Mouse (Mus musculus) kidney, embryonic 15.5 days (tissue): ENCODE measurements around the gene Ykt6. TPM values are rescaled to one million over a fixed set of nuclear protein-coding genes. Genes with fewer than 3 reads are reported as not detected.
"Not testable (repeated sequence)": the region's sequence is repeated elsewhere in the genome, so short reads cannot be mapped to it uniquely, and the experiment has no call there.

Experiments
- ATAC-seq: fragments of 200-750 bp; cut with Nextera tagmentation; replicated peaks from 2 replicates; pipeline ENCODE4 v1.8.0; 2017; ENCODE audit warnings: moderate TSS enrichment; ENCODE audit not compliant: low FRiP score
- H3K27ac ChIP-seq: fragments of 300-500 bp; sonication (generic); 2 replicates; pipeline ENCODE4 v1.5.1; 2015; ENCODE audit warnings: mild to moderate bottlenecking, inconsistent platforms
- H3K27me3 ChIP-seq: fragments of 300-500 bp; sonication (generic); 2 replicates; pipeline ENCODE4 v1.6.1; 2015; ENCODE audit warnings: inconsistent platforms
- H3K36me3 ChIP-seq: fragments of 300-500 bp; sonication (generic); 2 replicates; pipeline ENCODE4 v1.6.1; 2015; ENCODE audit warnings: inconsistent platforms
- H3K4me1 ChIP-seq: fragments of 300-500 bp; sonication (generic); 2 replicates; pipeline ENCODE4 v1.6.1; 2015; ENCODE audit warnings: inconsistent platforms
- H3K4me2 ChIP-seq: fragments of 300-500 bp; sonication (generic); 2 replicates; pipeline ENCODE4 v1.6.1; 2015; ENCODE audit warnings: moderate library complexity, mild to moderate bottlenecking, inconsistent platforms
- H3K4me3 ChIP-seq: fragments of 300-500 bp; sonication (generic); replicated peaks from 2 replicates; pipeline ENCODE4 v1.5.1; 2015; ENCODE audit warnings: mild to moderate bottlenecking, inconsistent platforms
- H3K9ac ChIP-seq: fragments of 300-500 bp; sonication (generic); 2 replicates; pipeline ENCODE4 v1.6.1; 2015; ENCODE audit warnings: mild to moderate bottlenecking, inconsistent platforms
- H3K9me3 ChIP-seq: fragments of 300-500 bp; sonication (generic); replicated peaks from 2 replicates; pipeline ENCODE4 v1.6.1; 2016; ENCODE audit warnings: inconsistent platforms
- WGBS: fragments of 180-500 bp; shearing (Covaris S2); methylation state at CpG from one replicate; pipeline ENCODE4 v1.1.7; 2015; ENCODE audit warnings: mixed read lengths; 5-methylcytosine and 5-hydroxymethylcytosine counted together
- polyA plus RNA-seq: library from polyadenylated mRNA; unstranded; fragments of >200 nt; fragmentation: Nextera tagmentation; extraction: Ambion mirVana; gene quantifications from 2 replicates; pipeline ENCODE4 v1.2.1, GENCODE M21; 2015

The Ykt6 gene
- polyA plus RNA-seq, 1 experiment from 2014 or later, result 52.9 TPM

DNA sequence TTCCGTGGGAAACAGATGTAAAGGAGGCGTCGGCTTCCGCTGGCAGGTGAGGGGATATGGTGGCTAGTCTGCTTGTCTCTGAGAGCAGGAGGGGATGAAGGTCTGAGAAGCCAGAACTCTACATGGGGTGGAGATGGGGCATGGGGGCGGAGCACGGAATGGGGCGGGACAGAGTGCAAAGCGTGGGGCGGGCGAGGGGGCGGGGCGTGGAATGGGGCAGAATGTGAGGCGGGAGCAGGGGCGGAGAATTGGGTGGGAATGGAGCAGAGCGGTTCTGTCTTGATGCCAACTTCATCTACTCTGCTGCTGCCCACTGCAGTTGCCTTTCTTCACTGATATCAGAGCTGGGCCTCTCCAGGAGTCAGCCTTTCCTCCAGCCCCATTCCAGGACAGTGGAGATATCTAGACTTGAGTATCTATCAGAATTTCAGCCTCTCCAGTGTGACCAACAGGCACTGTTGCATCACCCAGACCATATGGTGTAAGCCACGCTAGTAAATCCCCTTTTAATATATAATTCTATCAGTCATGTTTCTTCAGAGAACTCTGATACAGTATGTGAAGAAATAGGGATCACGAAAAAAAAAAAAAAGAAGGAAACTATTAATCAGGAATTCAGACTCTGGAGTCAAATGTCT lies 35.1 kb upstream of the Ykt6 start:
- ATAC-seq, result peak; percentile 49; the same call in 1 of the 2 replicates
- Histone ChIP-seq H3K36me3 (no peaks in the 10 kb centered on the region), H3K9me3 (no peaks in the 10 kb centered on the region), H3K4me2 (0 out of 2 replicates have a peak overlapping the region, but pooled peaks have one; percentile 23), H3K4me3 (no peak overlapping the region), H3K27me3 (no peaks in the 10 kb centered on the region), H3K9ac (no peak overlapping the region), H3K27ac (no peak overlapping the region), H3K4me1 (0 out of 2 replicates have a peak, but pooled peaks cover 5% of the 10 kb centered on the region)
- 29% methylated on average over 17 of the region's 17 CpGs for WGBS

DNA sequence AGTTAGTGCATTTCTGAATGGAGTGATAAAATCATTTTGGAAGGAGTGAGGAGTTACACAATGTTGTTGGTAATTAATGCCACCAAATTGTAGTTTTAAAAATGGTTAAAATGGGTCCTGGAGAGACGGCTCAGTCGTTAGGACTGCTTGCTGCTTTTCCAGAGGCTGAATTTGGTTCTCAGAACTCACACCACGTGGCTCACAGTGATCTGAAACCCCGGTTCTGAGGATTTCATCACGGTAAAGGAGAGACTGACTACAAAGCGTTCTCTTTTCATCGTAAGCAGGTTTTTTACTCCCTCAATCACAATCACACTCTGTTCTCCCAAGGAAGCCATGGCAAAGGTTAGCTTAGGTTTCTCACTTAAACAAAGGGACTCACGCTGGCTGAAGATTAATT lies 30.8 kb upstream of the Ykt6 start:
- H3K4me3 ChIP-seq, result no peak overlapping the region
- no peak overlapping the region for H3K27ac ChIP-seq
- 0 out of 2 replicates have a peak, but pooled peaks cover 5% of the 10 kb centered on the region for H3K4me1 ChIP-seq
- H3K9me3 ChIP-seq, result no peaks in the 10 kb centered on the region
- 65% methylated on average over 8 of the region's 8 CpGs for WGBS
- no peaks in the 10 kb centered on the region for H3K27me3 ChIP-seq
- no peak overlapping the region for H3K9ac ChIP-seq
- no peak overlapping the region for H3K4me2 ChIP-seq
- no peak for ATAC-seq
- no peaks in the 10 kb centered on the region for H3K36me3 ChIP-seq

DNA sequence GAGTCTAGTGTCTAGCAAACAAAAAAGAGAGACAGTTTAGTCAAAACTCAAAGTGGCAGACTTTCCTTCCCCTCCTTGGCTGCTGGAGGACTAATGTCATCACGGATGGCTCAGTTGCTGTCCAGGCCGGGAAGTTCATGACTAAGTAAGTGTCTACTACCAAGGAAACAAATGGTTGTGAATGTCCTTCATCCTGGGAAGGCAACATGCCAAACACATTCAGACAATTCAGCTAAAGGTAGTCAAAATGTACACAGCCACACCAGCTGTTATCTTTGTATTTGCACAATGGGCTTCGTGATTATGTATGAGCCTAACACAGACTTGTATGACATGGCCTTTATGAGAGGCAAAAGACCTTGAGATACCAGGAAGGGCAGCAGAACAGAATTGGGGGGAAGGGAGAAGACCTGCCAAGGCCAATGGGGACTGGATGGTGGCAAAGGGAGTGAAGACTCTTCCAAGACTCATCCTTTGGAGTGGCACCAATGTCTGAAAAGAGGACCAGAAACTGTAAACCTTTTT lies 28.7 kb upstream of the Ykt6 start:
- H3K9ac ChIP-seq, result no peak overlapping the region
- H3K36me3 ChIP-seq, result no peaks in the 10 kb centered on the region
- ATAC-seq, result no peak
- no peaks in the 10 kb centered on the region for H3K9me3 ChIP-seq
- no peaks in the 10 kb centered on the region for H3K4me1 ChIP-seq
- 81% methylated on average over 3 of the region's 3 CpGs for WGBS
- no peaks in the 10 kb centered on the region for H3K27me3 ChIP-seq
- no peak overlapping the region for H3K4me2 ChIP-seq
- no peak overlapping the region for H3K27ac ChIP-seq
- no peak overlapping the region for H3K4me3 ChIP-seq

DNA sequence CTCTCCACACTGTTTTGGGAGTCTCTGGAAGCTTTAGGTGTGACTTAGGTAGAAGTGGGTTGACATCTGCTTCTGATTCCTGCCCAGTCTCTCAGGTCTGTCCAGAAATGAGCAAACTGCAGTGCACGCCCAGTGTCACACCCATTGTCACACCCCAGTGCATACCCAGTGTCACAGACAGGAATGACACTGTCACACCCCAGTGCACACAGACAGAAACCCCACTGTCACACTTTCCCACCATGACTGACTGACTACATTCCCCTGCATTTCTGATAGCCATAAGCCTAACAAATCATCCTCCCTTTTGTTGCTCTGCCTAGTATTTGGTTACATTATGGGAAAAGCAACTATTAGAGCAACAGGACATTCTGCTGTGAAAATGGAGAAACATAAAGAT lies 24.9 kb upstream of the Ykt6 start:
- WGBS, result 42% methylated on average over 1 of the region's 1 CpGs
- Histone ChIP-seq H3K9me3 (peaks cover 6% of the 10 kb centered on the region; the same call in 1 of the 2 replicates), H3K27ac (no peak overlapping the region), H3K36me3 (no peaks in the 10 kb centered on the region), H3K4me3 (no peak overlapping the region), H3K27me3 (no peaks in the 10 kb centered on the region), H3K4me1 (no peaks in the 10 kb centered on the region), H3K9ac (no peak overlapping the region), H3K4me2 (no peak overlapping the region)
- no peak for ATAC-seq

DNA sequence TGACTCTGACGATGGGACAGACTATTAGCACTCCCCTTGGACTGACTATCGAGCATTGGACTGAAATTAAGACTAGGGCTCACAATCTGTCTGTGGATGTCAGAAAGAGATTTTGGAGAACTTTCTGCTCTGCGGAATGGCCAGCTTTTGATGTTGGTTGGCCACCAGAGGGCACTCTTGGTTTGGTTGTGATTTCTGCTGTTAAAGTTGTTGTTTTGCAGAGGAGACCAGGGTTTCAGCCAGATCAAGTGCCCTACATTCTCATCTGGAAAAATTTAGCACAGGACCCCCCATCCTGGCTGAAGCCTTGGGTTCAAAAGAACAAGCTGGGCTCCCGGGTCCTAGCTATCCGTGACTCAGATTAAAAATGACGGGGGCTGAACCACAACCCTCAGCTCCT lies 23.5 kb upstream of the Ykt6 start:
- H3K9me3 ChIP-seq, H3K4me3 ChIP-seq, H3K36me3 ChIP-seq, H3K27me3 ChIP-seq, H3K9ac ChIP-seq, H3K4me2 ChIP-seq, ATAC-seq, H3K4me1 ChIP-seq, H3K27ac ChIP-seq: not testable (repeated sequence)
- WGBS, result 91% methylated on average over 6 of the region's 6 CpGs

DNA sequence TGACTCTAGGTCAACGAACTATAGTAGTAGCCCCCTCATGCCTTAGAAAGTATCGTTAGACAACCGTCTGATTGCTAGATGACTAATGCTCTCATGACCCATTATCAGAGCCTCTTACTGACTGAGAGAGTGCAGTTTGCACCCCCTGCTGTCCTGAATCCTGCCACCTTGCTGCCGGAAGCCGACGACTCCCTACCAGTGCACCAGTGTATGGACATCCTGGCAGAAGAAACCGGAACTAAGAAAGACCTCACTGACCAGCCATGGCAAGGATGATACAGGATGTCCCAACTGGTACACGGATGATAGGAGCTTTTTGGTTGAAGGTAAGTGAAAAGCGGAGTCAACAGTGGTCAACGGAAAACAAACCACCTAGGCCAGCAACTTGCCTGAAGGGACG lies 21.0 kb upstream of the Ykt6 start:
- not testable (repeated sequence) for H3K9me3 ChIP-seq, H3K27ac ChIP-seq, H3K9ac ChIP-seq, H3K4me2 ChIP-seq, H3K36me3 ChIP-seq, H3K4me3 ChIP-seq, H3K27me3 ChIP-seq, ATAC-seq, H3K4me1 ChIP-seq
- WGBS, result 95% methylated on average over 11 of the region's 11 CpGs

DNA sequence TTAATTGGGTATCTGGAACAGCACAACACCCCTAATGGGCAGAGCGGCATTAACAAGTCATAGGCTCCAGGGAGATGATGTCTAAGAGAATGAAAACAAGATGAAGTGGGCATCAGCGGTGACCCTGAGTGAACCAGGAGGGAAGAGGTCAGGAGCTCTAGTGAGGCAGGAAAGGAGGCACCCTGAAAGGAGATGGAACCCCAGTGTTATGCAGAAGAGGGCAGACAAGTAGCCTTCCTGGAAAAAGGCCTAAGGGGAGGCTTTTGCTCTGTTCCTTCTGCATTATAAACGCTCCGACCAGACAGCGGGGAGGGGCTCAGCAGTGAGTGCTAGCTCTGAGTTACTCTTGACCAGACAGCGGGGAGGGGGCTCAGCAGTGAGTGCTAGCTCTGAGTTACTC lies 12.5 kb upstream of the Ykt6 start:
- Histone ChIP-seq H3K27me3 (no peaks in the 10 kb centered on the region), H3K36me3 (no peaks in the 10 kb centered on the region), H3K9me3 (no peaks in the 10 kb centered on the region), H3K4me3 (no peak overlapping the region), H3K4me2 (no peak overlapping the region), H3K4me1 (0 out of 2 replicates have a peak, but pooled peaks cover 2% of the 10 kb centered on the region), H3K9ac (no peak overlapping the region), H3K27ac (no peak overlapping the region)
- ATAC-seq, result no peak
- 74% methylated on average over 6 of the region's 6 CpGs for WGBS

DNA sequence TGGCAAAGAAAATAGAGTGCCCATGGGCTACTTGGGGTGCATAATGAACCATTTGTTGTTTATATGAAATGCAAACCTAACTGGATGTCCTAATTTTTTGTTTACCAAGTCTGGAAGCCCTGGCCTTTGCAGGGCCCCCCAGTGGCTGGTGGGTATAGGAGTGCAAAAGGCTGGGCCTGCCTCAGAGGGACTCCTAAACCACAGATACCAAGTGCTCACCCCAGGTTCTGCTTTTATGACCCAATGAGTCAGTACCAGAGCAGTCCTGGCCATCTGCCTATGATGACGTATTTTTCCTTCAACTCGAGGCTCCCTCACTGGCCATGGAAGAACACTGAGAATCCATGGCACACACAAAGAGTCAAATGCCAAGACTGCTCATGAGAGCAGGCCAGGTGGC lies 10.4 kb upstream of the Ykt6 start:
- Histone ChIP-seq H3K9me3 (no peaks in the 10 kb centered on the region), H3K27ac (no peak overlapping the region), H3K4me1 (peaks cover 22% of the 10 kb centered on the region), H3K4me3 (no peak overlapping the region), H3K4me2 (no peak overlapping the region), H3K9ac (no peak overlapping the region), H3K36me3 (no peaks in the 10 kb centered on the region), H3K27me3 (no peaks in the 10 kb centered on the region)
- 77% methylated on average over 2 of the region's 2 CpGs for WGBS
- ATAC-seq, result no peak

DNA sequence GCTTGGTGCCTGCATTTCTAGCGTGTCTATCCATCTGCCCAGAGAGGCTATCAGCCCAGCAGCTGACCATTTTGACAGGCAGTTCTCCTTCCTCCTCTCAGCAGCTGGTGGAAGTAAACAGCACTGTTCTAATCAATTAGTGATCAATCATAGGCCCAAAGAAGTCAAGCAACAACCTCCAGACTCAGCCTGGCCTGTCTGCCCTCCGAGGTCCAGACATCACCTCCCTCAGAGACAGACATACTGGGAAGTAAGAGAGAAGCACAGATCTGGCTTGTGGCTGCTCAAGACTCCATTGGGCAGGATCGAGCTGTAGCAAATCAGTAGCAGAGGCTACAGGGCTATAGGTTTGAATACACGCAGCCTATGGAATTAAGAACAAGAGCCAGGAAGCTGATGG lies 7.7 kb upstream of the Ykt6 start:
- WGBS, result 54% methylated on average over 4 of the region's 4 CpGs
- H3K4me3 ChIP-seq, result no peak overlapping the region
- no peaks in the 10 kb centered on the region for H3K9me3 ChIP-seq
- H3K36me3 ChIP-seq, result no peaks in the 10 kb centered on the region
- peaks cover 29% of the 10 kb centered on the region for H3K4me1 ChIP-seq
- no peak for ATAC-seq
- H3K9ac ChIP-seq, result no peak overlapping the region
- H3K4me2 ChIP-seq, result no peak overlapping the region
- H3K27ac ChIP-seq, result no peak overlapping the region
- no peaks in the 10 kb centered on the region for H3K27me3 ChIP-seq

DNA sequence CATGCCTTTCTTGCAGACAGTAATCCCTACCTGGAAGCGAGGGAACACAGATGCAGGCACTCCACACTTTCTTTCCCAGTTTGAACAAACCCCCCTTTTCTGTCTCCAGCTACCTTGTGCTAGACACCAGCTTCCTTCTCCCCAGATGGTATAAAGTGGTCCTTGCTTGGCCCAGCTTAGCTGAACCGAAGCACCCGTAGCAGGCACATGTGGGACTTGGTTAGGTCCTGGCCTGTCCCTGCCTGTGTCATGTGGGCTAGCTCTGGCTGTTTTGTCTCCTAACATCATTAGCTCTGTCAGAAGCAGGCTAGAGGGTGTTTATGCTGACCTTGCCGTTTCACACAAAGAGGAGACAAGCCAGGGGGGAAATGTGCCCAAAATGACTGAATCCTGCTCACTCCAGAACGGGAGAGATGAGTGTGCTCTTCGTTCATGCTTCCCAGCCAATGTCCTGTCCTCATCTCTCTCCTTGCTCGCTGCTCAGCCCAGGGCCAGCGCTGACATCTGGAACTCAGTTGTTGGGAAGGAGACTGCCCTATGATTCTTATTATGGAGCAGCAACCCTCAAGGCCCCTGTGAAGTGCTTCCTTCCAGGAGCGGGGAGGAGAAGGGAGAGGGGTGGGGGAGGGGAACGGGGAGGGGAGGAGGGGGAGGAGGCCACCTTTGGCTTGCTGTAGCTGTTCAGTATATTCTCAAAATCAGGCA lies 6.8 kb upstream of the Ykt6 start:
- Histone ChIP-seq H3K36me3 (no peaks in the 10 kb centered on the region), H3K27ac (no peak overlapping the region), H3K9ac (no peak overlapping the region), H3K9me3 (no peaks in the 10 kb centered on the region), H3K4me3 (no peak overlapping the region), H3K27me3 (no peaks in the 10 kb centered on the region), H3K4me2 (no peak overlapping the region), H3K4me1 (peaks cover 31% of the 10 kb centered on the region)
- WGBS, result 51% methylated on average over 10 of the region's 10 CpGs
- no peak for ATAC-seq

DNA sequence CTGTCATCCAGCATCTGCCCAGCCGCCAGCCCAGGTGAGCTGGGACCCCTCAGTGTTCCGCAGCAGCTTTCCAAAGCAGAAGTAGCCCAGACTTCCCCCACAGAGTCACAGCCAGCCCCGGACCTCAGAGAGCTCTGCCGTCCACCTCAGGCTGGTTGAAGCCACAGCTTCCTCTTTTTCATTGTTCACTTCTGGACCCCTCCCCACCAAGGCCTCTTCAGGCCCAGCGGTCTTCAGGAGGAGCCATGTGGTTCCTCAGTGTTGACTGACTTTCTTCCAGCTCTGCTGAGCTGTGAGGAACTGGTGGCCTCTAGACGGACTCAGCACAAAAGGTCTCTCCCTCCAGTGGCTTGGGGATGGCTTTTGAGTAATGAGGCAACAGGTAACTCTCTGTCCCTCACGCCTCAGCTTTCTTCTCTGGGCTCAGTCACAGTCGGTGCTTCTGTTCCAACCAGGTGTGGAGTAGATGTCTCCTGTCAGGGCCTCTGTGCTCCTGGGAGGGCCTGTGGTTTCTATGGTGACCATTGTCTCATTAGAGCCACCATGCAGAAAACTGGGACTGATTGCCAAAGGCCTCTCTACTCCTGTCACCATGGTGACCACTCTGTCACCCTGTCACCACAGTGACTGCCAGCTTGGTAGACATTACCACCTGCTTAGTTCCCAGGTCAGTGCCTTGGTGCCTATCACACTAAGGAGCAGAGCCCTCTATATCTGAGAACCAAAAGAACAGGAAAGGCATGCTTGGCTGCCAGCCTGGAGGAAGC lies 5.7 kb upstream of the Ykt6 start, which contains the start of gene Gck:
Gck (minus strand) TSS at position 496 of the 767 bp plus-strand sequence.
- Histone ChIP-seq H3K27me3 (no peaks in the 10 kb centered on the region), H3K27ac (0 out of 2 replicates have a peak within 1 kb of the TSS, but pooled peaks have one; percentile 16), H3K9ac (no peak within 1 kb of the TSS), H3K9me3 (no peaks in the 10 kb centered on the region), H3K36me3 (no peaks in the 10 kb centered on the region), H3K4me2 (no peak within 1 kb of the TSS), H3K4me3 (no peak within 1 kb of the TSS), H3K4me1 (peaks cover 35% of the 10 kb centered on the region)
- ATAC-seq, result peak; percentile 66; the same call in 1 of the 2 replicates
- WGBS, result 65% methylated on average over 8 of the region's 8 CpGs

DNA sequence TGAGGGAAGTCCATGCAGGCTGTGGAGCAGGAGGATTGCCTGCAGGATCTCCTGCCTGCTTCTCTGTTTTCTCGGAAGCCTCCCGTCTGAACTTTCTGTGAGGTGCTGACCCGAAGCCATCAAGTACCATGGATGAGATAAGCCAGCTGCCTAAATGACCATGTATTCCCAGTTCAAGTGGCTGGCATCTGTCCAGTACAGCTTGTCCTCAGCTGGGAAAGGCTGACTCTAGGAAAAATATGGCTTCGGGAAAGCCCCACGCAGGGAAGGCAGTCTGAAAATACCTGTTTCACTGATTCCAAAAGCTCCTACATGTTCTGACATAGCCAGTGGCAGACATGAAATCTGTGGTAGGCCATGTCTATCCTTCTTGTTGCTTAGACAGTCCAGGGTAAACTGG lies 3.0 kb upstream of the Ykt6 start:
- WGBS, result 30% methylated on average over 5 of the region's 5 CpGs
- Histone ChIP-seq H3K9me3 (no peaks in the 10 kb centered on the region), H3K4me1 (peaks cover 54% of the 10 kb centered on the region), H3K9ac (no peak overlapping the region), H3K4me3 (no peak overlapping the region), H3K4me2 (no peak overlapping the region), H3K27ac (0 out of 2 replicates have a peak overlapping the region, but pooled peaks have one; percentile 10), H3K27me3 (no peaks in the 10 kb centered on the region), H3K36me3 (0 out of 2 replicates have a peak, but pooled peaks cover 3% of the 10 kb centered on the region)
- no peak for ATAC-seq
